8 mouse cellular contexts compared by ENCODE assay signal in genomic region chr11:90183361-90183760, GRCm38 (mm10). TPM values are rescaled to one million over a fixed set of nuclear protein-coding genes. Genes with fewer than 3 reads are reported as not detected.
DNase-seq lines count a peak whose midpoint lies in the region; ATAC-seq and TF ChIP-seq lines count a peak whose summit lies in the region.

No protein-coding gene starts in this region.

- ATAC-seq in midbrain, postnatal 0 days (ENCODE audit: low FRiP score), result no peak
- no peak for ATAC-seq in midbrain, embryonic 13.5 days
- peak; percentile 47; the same call in 1 of the 2 replicates for ATAC-seq in lung, embryonic 14.5 days (ENCODE audit: insufficient read depth)

- DNase-seq in gastrocnemius, postnatal 10 days, result peak; percentile 12
- no peak for DNase-seq in gastrocnemius, postnatal 14 days
- peak; percentile 85 for DNase-seq in midbrain, postnatal 0 days (ENCODE audit: low spot score)
- DNase-seq in cerebellum, postnatal 10 days, result peak; percentile 55 to 82
- peak; percentile 90 for DNase-seq in lung, embryonic 14.5 days
- no peak for DNase-seq in spleen, postnatal 4 days (ENCODE audit: low spot score in 2 of 2)
- DNase-seq in frontal cortex, postnatal 14 days (ENCODE audit: low spot score in 2 of 2), result no peak

- H3K4me3 ChIP-seq in midbrain, postnatal 0 days (ENCODE audit: low read depth, low read length), result no peak overlapping the region
- no peak overlapping the region for H3K4me3 ChIP-seq in midbrain, embryonic 13.5 days (replicated peaks)
- no peak overlapping the region for H3K4me3 ChIP-seq in lung, embryonic 14.5 days (ENCODE audit: low read depth, low read length)

- no peaks in the 10 kb centered on the region for H3K36me3 ChIP-seq in midbrain, postnatal 0 days (ENCODE audit: insufficient read depth, low read length)
- no peaks in the 10 kb centered on the region for H3K36me3 ChIP-seq in midbrain, embryonic 13.5 days
- H3K36me3 ChIP-seq in lung, embryonic 14.5 days (ENCODE audit: insufficient read depth), result no peaks in the 10 kb centered on the region

- intact Hi-C loops in gastrocnemius, postnatal 14 days (cut with DNase I; ENCODE audit: low total_unique reads), result loop anchor here (10.0 kb wide), 1 partner anchor 121 kb away; no protein-coding TSS in a partner anchor

- no peaks in the 10 kb centered on the region for H3K4me1 ChIP-seq in midbrain, postnatal 0 days (ENCODE audit: insufficient read depth, low read length)
- no peaks in the 10 kb centered on the region for H3K4me1 ChIP-seq in midbrain, embryonic 13.5 days (replicated peaks)
- H3K4me1 ChIP-seq in lung, embryonic 14.5 days (ENCODE audit: insufficient read depth), result no peaks in the 10 kb centered on the region

- no peak overlapping the region for H3K27ac ChIP-seq in midbrain, postnatal 0 days (ENCODE audit: low read depth, low read length)
- H3K27ac ChIP-seq in midbrain, embryonic 13.5 days, result no peak overlapping the region
- no peak overlapping the region for H3K27ac ChIP-seq in lung, embryonic 14.5 days (ENCODE audit: low read depth)

- no peak overlapping the region for H3K9ac ChIP-seq in midbrain, postnatal 0 days (replicated peaks; ENCODE audit: low read length, poor library complexity, severe bottlenecking)
- no peak overlapping the region for H3K9ac ChIP-seq in midbrain, embryonic 13.5 days (replicated peaks)
- no peak overlapping the region for H3K9ac ChIP-seq in lung, embryonic 14.5 days

- no peak overlapping the region for H3K4me2 ChIP-seq in midbrain, postnatal 0 days (ENCODE audit: low read depth, low read length, poor library complexity, severe bottlenecking)
- H3K4me2 ChIP-seq in midbrain, embryonic 13.5 days (replicated peaks), result no peak overlapping the region
- no peak overlapping the region for H3K4me2 ChIP-seq in lung, embryonic 14.5 days

- peak; percentile 75 for TF ChIP-seq CTCF in midbrain, postnatal 0 days (IDR thresholded peaks at IDR 0.05)
- TF ChIP-seq CTCF in lung, embryonic 14.5 days (IDR thresholded peaks at IDR 0.05; ENCODE audit: low read depth), result peak; percentile 72

- no peaks in the 10 kb centered on the region for H3K9me3 ChIP-seq in midbrain, postnatal 0 days (ENCODE audit: low read length)
- no peaks in the 10 kb centered on the region for H3K9me3 ChIP-seq in midbrain, embryonic 13.5 days
- no peaks in the 10 kb centered on the region for H3K9me3 ChIP-seq in lung, embryonic 14.5 days (ENCODE audit: low read depth, low read length)

- no peaks in the 10 kb centered on the region for H3K27me3 ChIP-seq in midbrain, postnatal 0 days (ENCODE audit: insufficient read depth, low read length)
- H3K27me3 ChIP-seq in midbrain, embryonic 13.5 days, result no peaks in the 10 kb centered on the region
- no peaks in the 10 kb centered on the region for H3K27me3 ChIP-seq in lung, embryonic 14.5 days (ENCODE audit: insufficient read depth, low read length)

- WGBS in midbrain, postnatal 0 days, result 42% methylated on average over 2 of the region's 2 CpGs
- WGBS in midbrain, embryonic 13.5 days, result 39% methylated on average over 2 of the region's 2 CpGs
- WGBS in lung, embryonic 14.5 days, result 17% methylated on average over 2 of the region's 2 CpGs

RNA-seq across cellular contexts. Expression of gene Gm45716, which starts 4.1 kb away (rescaled TPM):
- total RNA-seq in gastrocnemius, postnatal 10 days (2021), result 1 to 10 TPM; 4.2 to 5.3 TPM
- total RNA-seq in gastrocnemius, postnatal 14 days (2021), result 1 to 10 TPM; 1.9 to 2.4 TPM
- 10.0 and 13.7 TPM in 2 replicates for total RNA-seq in midbrain, postnatal 0 days (2014; rRNA removed)
- 23.6 and 24.5 TPM in 2 replicates for polyA plus RNA-seq in midbrain, postnatal 0 days (2015; fragmentation: Nextera tagmentation; extraction: Ambion mirVana)
- 25.4 and 25.5 TPM in 2 replicates for polyA plus RNA-seq in midbrain, embryonic 13.5 days (2015; fragmentation: Nextera tagmentation; extraction: Ambion mirVana)
- polyA plus RNA-seq in lung, embryonic 14.5 days (2014; fragmentation: Nextera tagmentation; extraction: Ambion mirVana), result 7.3 and 10.6 TPM in 2 replicates

Comparison
In these comparisons a context has a peak if more than half of its experiments do, and no peak if none do; other contexts are left out.
1. DNase-seq: peak in gastrocnemius, postnatal 10 days (single experiment), midbrain, postnatal 0 days (single experiment), cerebellum, postnatal 10 days (2 of 2) and lung, embryonic 14.5 days (single experiment); none in gastrocnemius, postnatal 14 days (single experiment), spleen, postnatal 4 days (0 of 2) and frontal cortex, postnatal 14 days (0 of 2).